Mouse (Mus musculus): ENCODE data around the gene Rhox3e. TPM values are rescaled to one million over a fixed set of nuclear protein-coding genes. Genes with fewer than 3 reads are reported as not detected.
"Not testable (repeated sequence)": the region's sequence is repeated elsewhere in the genome, so short reads cannot be mapped to it uniquely, and the experiment has no call there.

Gene Rhox3e
- polyA plus RNA-seq (2014; fragmentation: Nextera tagmentation; extraction: Ambion mirVana), result not detected in 2 replicates

- no CpG with 5 or more reads among the region's 4 CpGs for WGBS
- not testable (repeated sequence) for H3K4me1 ChIP-seq (ENCODE audit: insufficient read depth); H3K27ac ChIP-seq (ENCODE audit: low read depth); H3K4me3 ChIP-seq (ENCODE audit: low read depth, low read length); DNase-seq; H3K4me2 ChIP-seq; H3K9me3 ChIP-seq (ENCODE audit: low read depth, low read length); ATAC-seq (ENCODE audit: insufficient read depth); H3K36me3 ChIP-seq (ENCODE audit: insufficient read depth); H3K9ac ChIP-seq; H3K27me3 ChIP-seq (ENCODE audit: insufficient read depth, low read length)
Measured at GRCm38 (mm10) chrX:37541719-37542118, at the start of gene Rhox3e. TSS of gene Rhox3e (plus strand) at chrX:37542019.

GRCm38 (mm10) chrX:37514059-37514458 lies 27.8 kb upstream of the Rhox3e start, which contains the start of gene Rhox4d:
TSS of gene Rhox4d (plus strand) at chrX:37514359.
- WGBS, result 95% methylated on average over 15 of the region's 18 CpGs
- DNase-seq, result not testable (repeated sequence)

GRCm38 (mm10) chrX:37530152-37530551 lies 11.7 kb upstream of the Rhox3e start, which contains the start of gene Rhox2e:
TSS of gene Rhox2e (plus strand) at chrX:37530452.
- not testable (repeated sequence) for DNase-seq; ATAC-seq (ENCODE audit: insufficient read depth)
- 92% methylated on average over 2 of the region's 8 CpGs for WGBS

More at GRCm38 (mm10) chrX:37514059-37514458, 27.8 kb upstream of the Rhox3e start, which contains the start of gene Rhox4d:
- H3K36me3 ChIP-seq (ENCODE audit: insufficient read depth); ATAC-seq (ENCODE audit: insufficient read depth); H3K9me3 ChIP-seq (ENCODE audit: low read depth, low read length); H3K27me3 ChIP-seq (ENCODE audit: insufficient read depth, low read length); H3K4me1 ChIP-seq (ENCODE audit: insufficient read depth); H3K4me3 ChIP-seq (ENCODE audit: low read depth, low read length); H3K9ac ChIP-seq; H3K27ac ChIP-seq (ENCODE audit: low read depth); H3K4me2 ChIP-seq: not testable (repeated sequence)

GRCm38 (mm10) chrX:37557112-37557511 lies 15.3 kb downstream of the Rhox3e start, which contains the start of gene Rhox4e:
TSS of gene Rhox4e (plus strand) at chrX:37557412.
- not testable (repeated sequence) for DNase-seq; H3K27ac ChIP-seq (ENCODE audit: low read depth); ATAC-seq (ENCODE audit: insufficient read depth); H3K9ac ChIP-seq; H3K4me2 ChIP-seq; H3K9me3 ChIP-seq (ENCODE audit: low read depth, low read length); H3K4me3 ChIP-seq (ENCODE audit: low read depth, low read length); H3K4me1 ChIP-seq (ENCODE audit: insufficient read depth); H3K27me3 ChIP-seq (ENCODE audit: insufficient read depth, low read length); H3K36me3 ChIP-seq (ENCODE audit: insufficient read depth)
- WGBS, result 96% methylated on average over 10 of the region's 18 CpGs

More at GRCm38 (mm10) chrX:37530152-37530551, 11.7 kb upstream of the Rhox3e start, which contains the start of gene Rhox2e:
- H3K4me1 ChIP-seq (ENCODE audit: insufficient read depth); H3K9me3 ChIP-seq (ENCODE audit: low read depth, low read length); H3K9ac ChIP-seq; H3K36me3 ChIP-seq (ENCODE audit: insufficient read depth); H3K4me2 ChIP-seq; H3K4me3 ChIP-seq (ENCODE audit: low read depth, low read length); H3K27me3 ChIP-seq (ENCODE audit: insufficient read depth, low read length); H3K27ac ChIP-seq (ENCODE audit: low read depth): not testable (repeated sequence)

GRCm38 (mm10) chrX:37571105-37571504 lies 29.3 kb downstream of the Rhox3e start, which contains the start of gene Rhox2f:
TSS of gene Rhox2f (plus strand) at chrX:37571405.
- H3K4me2 ChIP-seq; H3K9me3 ChIP-seq (ENCODE audit: low read depth, low read length); H3K27ac ChIP-seq (ENCODE audit: low read depth); H3K36me3 ChIP-seq (ENCODE audit: insufficient read depth); H3K9ac ChIP-seq; H3K4me1 ChIP-seq (ENCODE audit: insufficient read depth); H3K4me3 ChIP-seq (ENCODE audit: low read depth, low read length); H3K27me3 ChIP-seq (ENCODE audit: insufficient read depth, low read length); ATAC-seq (ENCODE audit: insufficient read depth); DNase-seq: not testable (repeated sequence)
- WGBS, result 83% methylated on average over 5 of the region's 8 CpGs

GRCm38 (mm10) chrX:37572638-37573037 lies 30.8 kb downstream of the Rhox3e start:
- H3K4me1 ChIP-seq (ENCODE audit: insufficient read depth); H3K9me3 ChIP-seq (ENCODE audit: low read depth, low read length); H3K4me2 ChIP-seq; H3K4me3 ChIP-seq (ENCODE audit: low read depth, low read length); H3K9ac ChIP-seq; DNase-seq; H3K27me3 ChIP-seq (ENCODE audit: insufficient read depth, low read length); H3K36me3 ChIP-seq (ENCODE audit: insufficient read depth); H3K27ac ChIP-seq (ENCODE audit: low read depth); ATAC-seq (ENCODE audit: insufficient read depth): not testable (repeated sequence)
- 21% methylated on average over 2 of the region's 2 CpGs for WGBS

- ATAC-seq (ENCODE audit: insufficient read depth); DNase-seq; H3K4me2 ChIP-seq; H3K36me3 ChIP-seq (ENCODE audit: insufficient read depth); H3K9me3 ChIP-seq (ENCODE audit: low read depth, low read length); H3K9ac ChIP-seq; H3K27ac ChIP-seq (ENCODE audit: low read depth); H3K4me1 ChIP-seq (ENCODE audit: insufficient read depth); H3K27me3 ChIP-seq (ENCODE audit: insufficient read depth, low read length); H3K4me3 ChIP-seq (ENCODE audit: low read depth, low read length): not testable (repeated sequence)
Measured at GRCm38 (mm10) chrX:37580692-37581091, 38.9 kb downstream of the Rhox3e start, which contains the start of gene Rhox3f. TSS of gene Rhox3f (plus strand) at chrX:37580992.

Other genes starting within 250 kb of the Rhox3e start
- gene Rhox3a2, start 162.0 kb upstream of the Rhox3e start, polyA plus RNA-seq (2014; fragmentation: Nextera tagmentation; extraction: Ambion mirVana), result not detected in 2 replicates
- not detected in 2 replicates for gene Rhox4a2, start 151.2 kb upstream of the Rhox3e start, polyA plus RNA-seq (2014; fragmentation: Nextera tagmentation; extraction: Ambion mirVana)
- gene Rhox2b, start 130.0 kb upstream of the Rhox3e start, polyA plus RNA-seq (2014; fragmentation: Nextera tagmentation; extraction: Ambion mirVana), result not detected in 2 replicates
- gene Rhox4b, start 109.5 kb upstream of the Rhox3e start, polyA plus RNA-seq (2014; fragmentation: Nextera tagmentation; extraction: Ambion mirVana), result not detected in 2 replicates
- gene Rhox2c, start 88.3 kb upstream of the Rhox3e start, polyA plus RNA-seq (2014; fragmentation: Nextera tagmentation; extraction: Ambion mirVana), result not detected in 2 replicates
- not detected in 2 replicates for gene Rhox3c, start 83.4 kb upstream of the Rhox3e start, polyA plus RNA-seq (2014; fragmentation: Nextera tagmentation; extraction: Ambion mirVana)
- not detected in 2 replicates for gene Rhox4c, start 61.7 kb upstream of the Rhox3e start, polyA plus RNA-seq (2014; fragmentation: Nextera tagmentation; extraction: Ambion mirVana)
- not detected in 2 replicates for gene Rhox2d, start 48.6 kb upstream of the Rhox3e start, polyA plus RNA-seq (2014; fragmentation: Nextera tagmentation; extraction: Ambion mirVana)
- not detected in 2 replicates for gene Rhox4d, start 27.7 kb upstream of the Rhox3e start, polyA plus RNA-seq (2014; fragmentation: Nextera tagmentation; extraction: Ambion mirVana)
- gene Rhox2e, start 11.6 kb upstream of the Rhox3e start, polyA plus RNA-seq (2014; fragmentation: Nextera tagmentation; extraction: Ambion mirVana), result not detected in 2 replicates
- not detected in 2 replicates for gene Rhox4e, start 15.4 kb downstream of the Rhox3e start, polyA plus RNA-seq (2014; fragmentation: Nextera tagmentation; extraction: Ambion mirVana)
- gene Rhox2f, start 29.4 kb downstream of the Rhox3e start, polyA plus RNA-seq (2014; fragmentation: Nextera tagmentation; extraction: Ambion mirVana), result not detected in 2 replicates
- gene Rhox3f, start 39.0 kb downstream of the Rhox3e start, polyA plus RNA-seq (2014; fragmentation: Nextera tagmentation; extraction: Ambion mirVana), result not detected in 2 replicates
- not detected in 2 replicates for gene Rhox4f, start 65.7 kb downstream of the Rhox3e start, polyA plus RNA-seq (2014; fragmentation: Nextera tagmentation; extraction: Ambion mirVana)
- gene Rhox3g, start 86.6 kb downstream of the Rhox3e start, polyA plus RNA-seq (2014; fragmentation: Nextera tagmentation; extraction: Ambion mirVana), result not detected in 2 replicates
- not detected in 2 replicates for gene Rhox2g, start 101.5 kb downstream of the Rhox3e start, polyA plus RNA-seq (2014; fragmentation: Nextera tagmentation; extraction: Ambion mirVana)
- gene Rhox4g, start 109.3 kb downstream of the Rhox3e start, polyA plus RNA-seq (2014; fragmentation: Nextera tagmentation; extraction: Ambion mirVana), result not detected in 2 replicates
- not detected in 2 replicates for gene Rhox3h, start 126.7 kb downstream of the Rhox3e start, polyA plus RNA-seq (2014; fragmentation: Nextera tagmentation; extraction: Ambion mirVana)
- gene Rhox2h, start 131.3 kb downstream of the Rhox3e start, polyA plus RNA-seq (2014; fragmentation: Nextera tagmentation; extraction: Ambion mirVana), result not detected in 2 replicates